Mouse (Mus musculus): ENCODE measurements around the gene Sik3. TPM values are rescaled to one million over a fixed set of nuclear protein-coding genes. Genes with fewer than 3 reads are reported as not detected.

Sik3 gene
- polyA plus RNA-seq, 2 experiments: 13.7 to 23.9 TPM

DNA sequence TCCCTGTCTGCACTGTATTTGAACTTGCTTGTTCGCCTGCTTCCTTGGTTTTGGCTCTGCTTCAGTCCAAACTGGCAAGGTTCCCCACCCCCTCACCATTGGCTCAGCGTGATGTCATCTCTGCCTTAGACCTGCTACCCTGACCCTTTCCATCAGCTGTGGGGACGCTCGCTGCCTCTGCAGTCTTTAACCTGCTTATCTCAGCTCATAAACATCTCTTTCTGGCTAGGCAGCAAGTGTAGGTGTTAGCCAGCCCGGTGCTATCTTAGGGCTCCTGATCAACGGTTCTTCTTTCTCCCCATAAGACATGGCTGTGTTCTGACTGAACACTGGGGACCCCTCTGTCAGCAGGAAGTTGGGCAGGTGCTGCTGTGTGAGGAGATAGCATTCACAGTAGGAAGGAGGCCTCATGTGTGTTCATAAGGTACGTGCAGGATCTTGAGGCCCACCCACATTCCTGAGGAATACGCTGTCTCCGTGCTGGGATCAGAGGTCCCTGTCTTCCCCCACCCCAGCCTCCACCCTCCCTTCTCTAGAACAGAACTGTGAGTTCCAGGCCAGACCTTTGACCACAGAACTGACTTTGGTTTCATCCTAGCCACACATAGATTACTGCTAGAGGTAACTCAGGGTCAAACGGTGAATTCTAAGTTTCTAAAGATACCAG lies 194.3 kb downstream of the Sik3 start:
- no peaks in the 10 kb centered on the region for H3K9me3 ChIP-seq (ENCODE audit: control insufficient read depth, low read length)
- no peak for TF ChIP-seq POLR2A (IDR thresholded peaks at IDR 0.05; ENCODE audit: borderline replicate concordance, extremely low read depth, insufficient read depth, insufficient read length)
- ATAC-seq (ENCODE audit: low FRiP score, low read depth) (no peak), DNase-seq (ENCODE audit: low spot score) (no peak)
- H3K27me3 ChIP-seq (ENCODE audit: control insufficient read depth, insufficient read depth, low read length): no peaks in the 10 kb centered on the region
- no peak overlapping the region for H3K9ac ChIP-seq (ENCODE audit: low read depth, low read length, severe bottlenecking)
- H3K4me2 ChIP-seq (replicated peaks; ENCODE audit: low read depth, low read length, severe bottlenecking): no peak overlapping the region
- peaks cover 63% of the 10 kb centered on the region for H3K36me3 ChIP-seq (ENCODE audit: control insufficient read depth, insufficient read depth, low read length)
- peaks cover 10% of the 10 kb centered on the region for H3K4me1 ChIP-seq (ENCODE audit: control insufficient read depth, insufficient read depth, low read length)
- 70% methylated on average over 10 of the region's 10 CpGs for WGBS
- H3K27ac ChIP-seq (replicated peaks; ENCODE audit: low read depth, low read length): no peak overlapping the region
- no peak overlapping the region for H3K4me3 ChIP-seq (replicated peaks; ENCODE audit: low read length)

DNA sequence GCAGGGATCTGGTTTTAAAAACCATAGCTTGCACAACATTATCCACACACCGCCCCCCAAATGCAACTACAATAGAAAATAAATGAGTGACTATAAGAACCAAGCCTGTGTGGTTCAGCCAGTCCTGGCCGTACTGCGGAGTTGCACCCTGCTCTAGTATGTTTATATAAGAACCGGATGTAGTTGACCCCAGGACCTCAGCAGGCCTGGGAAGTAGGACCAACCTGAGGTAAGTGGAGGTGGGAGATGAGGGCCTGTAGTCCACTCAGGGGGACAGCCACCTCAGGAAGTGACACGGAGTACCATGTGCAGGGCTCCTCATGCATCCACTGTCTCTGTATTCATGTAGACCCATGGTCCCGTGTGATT lies 194.9 kb downstream of the Sik3 start:
- Histone ChIP-seq H3K4me2 (replicated peaks; ENCODE audit: low read depth, low read length, severe bottlenecking) (no peak overlapping the region), H3K9me3 (ENCODE audit: control insufficient read depth, low read length) (no peaks in the 10 kb centered on the region), H3K4me1 (ENCODE audit: control insufficient read depth, insufficient read depth, low read length) (peaks cover 10% of the 10 kb centered on the region), H3K9ac (ENCODE audit: low read depth, low read length, severe bottlenecking) (no peak overlapping the region), H3K27me3 (ENCODE audit: control insufficient read depth, insufficient read depth, low read length) (no peaks in the 10 kb centered on the region), H3K27ac (replicated peaks; ENCODE audit: low read depth, low read length) (no peak overlapping the region), H3K36me3 (ENCODE audit: control insufficient read depth, insufficient read depth, low read length) (peaks cover 64% of the 10 kb centered on the region), H3K4me3 (replicated peaks; ENCODE audit: low read length) (no peak overlapping the region)
- 87% methylated on average over 6 of the region's 6 CpGs for WGBS
- no peak for ATAC-seq (ENCODE audit: low FRiP score, low read depth)
- no peak for TF ChIP-seq POLR2A (IDR thresholded peaks at IDR 0.05; ENCODE audit: borderline replicate concordance, extremely low read depth, insufficient read depth, insufficient read length)
- no peak for DNase-seq (ENCODE audit: low spot score)

DNA sequence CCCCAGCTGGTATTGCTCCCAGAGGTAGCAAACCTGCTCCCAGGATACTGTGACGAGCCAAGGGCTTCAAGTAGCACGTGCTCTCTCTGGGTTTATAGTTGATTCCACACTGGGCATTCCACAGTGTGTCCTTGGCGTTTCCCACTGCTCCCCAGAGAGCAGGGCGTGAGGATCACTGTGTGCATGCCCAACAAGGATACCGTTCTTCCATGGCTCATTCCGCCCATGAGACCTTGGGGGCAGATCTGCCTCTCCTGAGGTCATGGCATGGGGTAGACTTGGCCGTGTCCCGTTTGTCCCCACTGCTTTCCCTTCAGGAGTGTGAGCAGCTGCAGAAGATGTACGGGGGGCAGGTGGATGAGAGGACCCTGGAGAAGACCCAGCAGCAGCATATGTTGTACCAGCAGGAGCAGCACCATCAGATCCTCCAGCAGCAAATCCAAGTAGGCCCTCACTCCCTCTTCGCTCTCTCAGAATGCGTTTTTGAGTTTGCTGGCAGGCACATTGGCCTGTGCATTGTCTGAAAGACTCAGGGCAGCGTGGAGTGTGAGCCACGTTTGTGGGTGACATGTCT lies 195.9 kb downstream of the Sik3 start:
- ATAC-seq (ENCODE audit: low FRiP score, low read depth) (no peak), DNase-seq (ENCODE audit: low spot score) (no peak)
- no peak for TF ChIP-seq POLR2A (IDR thresholded peaks at IDR 0.05; ENCODE audit: borderline replicate concordance, extremely low read depth, insufficient read depth, insufficient read length)
- WGBS: 71% methylated on average over 13 of the region's 13 CpGs
- Histone ChIP-seq H3K36me3 (ENCODE audit: control insufficient read depth, insufficient read depth, low read length) (peaks cover 68% of the 10 kb centered on the region), H3K27ac (replicated peaks; ENCODE audit: low read depth, low read length) (no peak overlapping the region; the same call in 1 of the 2 replicates), H3K4me2 (replicated peaks; ENCODE audit: low read depth, low read length, severe bottlenecking) (no peak overlapping the region), H3K4me1 (ENCODE audit: control insufficient read depth, insufficient read depth, low read length) (peaks cover 10% of the 10 kb centered on the region), H3K9ac (ENCODE audit: low read depth, low read length, severe bottlenecking) (no peak overlapping the region), H3K4me3 (replicated peaks; ENCODE audit: low read length) (no peak overlapping the region), H3K27me3 (ENCODE audit: control insufficient read depth, insufficient read depth, low read length) (no peaks in the 10 kb centered on the region), H3K9me3 (ENCODE audit: control insufficient read depth, low read length) (no peaks in the 10 kb centered on the region)

DNA sequence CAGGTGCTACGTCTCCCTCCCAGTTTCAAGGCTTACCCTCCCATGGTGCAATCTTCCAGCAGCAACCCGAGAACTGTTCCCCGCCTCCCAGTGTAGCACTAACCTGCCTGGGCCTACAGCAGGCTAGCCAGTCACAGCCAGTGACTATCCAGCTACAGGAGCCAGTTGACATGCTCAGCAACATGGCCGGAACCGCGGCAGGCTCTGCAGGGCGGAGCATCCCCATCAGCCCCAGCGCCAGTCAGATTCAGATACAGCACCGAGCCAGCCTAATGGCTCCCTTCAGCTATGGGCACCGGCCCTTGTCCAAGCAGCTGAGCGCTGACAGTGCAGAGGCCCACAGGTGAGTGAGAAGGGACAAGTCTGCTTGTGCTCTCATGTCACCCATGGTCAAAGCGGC lies 197.9 kb downstream of the Sik3 start:
- H3K4me3 ChIP-seq (replicated peaks; ENCODE audit: low read length): no peak overlapping the region
- H3K9ac ChIP-seq (ENCODE audit: low read depth, low read length, severe bottlenecking): no peak overlapping the region
- ATAC-seq (ENCODE audit: low FRiP score, low read depth): no peak
- H3K4me1 ChIP-seq (ENCODE audit: control insufficient read depth, insufficient read depth, low read length): peaks cover 10% of the 10 kb centered on the region
- no peak for TF ChIP-seq POLR2A (IDR thresholded peaks at IDR 0.05; ENCODE audit: borderline replicate concordance, extremely low read depth, insufficient read depth, insufficient read length)
- no peaks in the 10 kb centered on the region for H3K27me3 ChIP-seq (ENCODE audit: control insufficient read depth, insufficient read depth, low read length)
- 90% methylated on average over 12 of the region's 12 CpGs for WGBS
- H3K27ac ChIP-seq (replicated peaks; ENCODE audit: low read depth, low read length): no peak overlapping the region
- H3K36me3 ChIP-seq (ENCODE audit: control insufficient read depth, insufficient read depth, low read length): peaks cover 62% of the 10 kb centered on the region
- no peak for DNase-seq (ENCODE audit: low spot score)
- H3K4me2 ChIP-seq (replicated peaks; ENCODE audit: low read depth, low read length, severe bottlenecking): no peak overlapping the region
- H3K9me3 ChIP-seq (ENCODE audit: control insufficient read depth, low read length): no peaks in the 10 kb centered on the region

DNA sequence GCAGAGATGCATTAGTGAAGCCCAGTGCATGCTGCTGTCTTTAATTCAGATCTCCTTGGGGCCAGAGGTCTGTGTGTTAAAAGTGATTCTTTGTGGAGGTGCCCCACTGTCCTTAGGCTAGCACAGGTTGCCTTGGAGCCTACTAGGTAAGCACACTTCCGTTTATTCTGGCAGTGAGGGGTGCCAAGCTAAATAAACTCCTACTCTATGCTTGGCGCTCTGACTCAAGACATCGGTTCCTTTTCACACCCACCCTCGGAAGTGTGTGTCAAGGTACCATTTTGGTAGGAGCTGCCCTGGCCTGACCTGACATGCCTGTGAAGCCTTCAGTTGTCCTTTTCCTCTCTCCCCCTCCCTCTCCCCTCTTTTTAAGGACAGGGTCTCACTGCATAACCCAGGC lies 201.7 kb downstream of the Sik3 start:
- Histone ChIP-seq H3K4me3 (replicated peaks; ENCODE audit: low read length) (no peak overlapping the region), H3K4me2 (replicated peaks; ENCODE audit: low read depth, low read length, severe bottlenecking) (no peak overlapping the region), H3K27me3 (ENCODE audit: control insufficient read depth, insufficient read depth, low read length) (no peaks in the 10 kb centered on the region), H3K9me3 (ENCODE audit: control insufficient read depth, low read length) (no peaks in the 10 kb centered on the region), H3K36me3 (ENCODE audit: control insufficient read depth, insufficient read depth, low read length) (peaks cover 54% of the 10 kb centered on the region), H3K4me1 (ENCODE audit: control insufficient read depth, insufficient read depth, low read length) (no peaks in the 10 kb centered on the region), H3K27ac (replicated peaks; ENCODE audit: low read depth, low read length) (no peak overlapping the region), H3K9ac (ENCODE audit: low read depth, low read length, severe bottlenecking) (no peak overlapping the region)
- 91% methylated on average over 4 of the region's 4 CpGs for WGBS
- no peak for TF ChIP-seq POLR2A (IDR thresholded peaks at IDR 0.05; ENCODE audit: borderline replicate concordance, extremely low read depth, insufficient read depth, insufficient read length)
- ATAC-seq (ENCODE audit: low FRiP score, low read depth) (no peak), DNase-seq (ENCODE audit: low spot score) (no peak)
